8 mouse cellular contexts compared by ENCODE assay signal in genomic region chr6:122786275-122786674, GRCm38 (mm10). TPM values are rescaled to one million over a fixed set of nuclear protein-coding genes. Genes with fewer than 3 reads are reported as not detected.
A peak's percentile ranks its signal among the peaks of the same experiment; 100 is the strongest.
DNase-seq lines count a peak whose midpoint lies in the region; ATAC-seq and TF ChIP-seq lines count a peak whose summit lies in the region.

No protein-coding gene starts in this region.

- peak; percentile 71; the same call in 1 of the 2 replicates for TF ChIP-seq CTCF in brain, embryonic 14.5 days (IDR thresholded peaks at IDR 0.05; ENCODE audit: borderline replicate concordance, extremely low read depth, insufficient read depth, insufficient read length)

- ATAC-seq in forebrain, embryonic 15.5 days (replicated peaks): peak; percentile 64
- 0 out of 2 replicates have a peak, but pooled peaks have one; percentile 27 for ATAC-seq in liver, embryonic 11.5 days (replicated peaks; ENCODE audit: low FRiP score)

- H3K9ac ChIP-seq in forebrain, embryonic 15.5 days (replicated peaks): no peak overlapping the region
- H3K9ac ChIP-seq in liver, embryonic 11.5 days (ENCODE audit: low read depth, low read length): no peak overlapping the region

- H3K4me3 ChIP-seq in forebrain, embryonic 15.5 days: no peak overlapping the region
- H3K4me3 ChIP-seq in liver, embryonic 11.5 days (ENCODE audit: low read depth, low read length): no peak overlapping the region

- H3K27ac ChIP-seq in forebrain, embryonic 15.5 days (replicated peaks): no peak overlapping the region
- H3K27ac ChIP-seq in liver, embryonic 11.5 days (ENCODE audit: low read depth, low read length): no peak overlapping the region

- 17% methylated on average over 5 of the region's 5 CpGs for WGBS in forebrain, embryonic 15.5 days
- WGBS in liver, embryonic 11.5 days: 39% methylated on average over 5 of the region's 5 CpGs

- H3K36me3 ChIP-seq in forebrain, embryonic 15.5 days: no peaks in the 10 kb centered on the region
- H3K36me3 ChIP-seq in liver, embryonic 11.5 days (ENCODE audit: control insufficient read depth, insufficient read depth, low read length): no peaks in the 10 kb centered on the region

- DNase-seq in urinary bladder, postnatal 25 days (ENCODE audit: low spot score): peak; percentile 35
- DNase-seq in urinary bladder, adult 18-20 months (ENCODE audit: low spot score in 2 of 2): no peak
- peak; percentile 88 for DNase-seq in brain, embryonic 14.5 days (ENCODE audit: low read depth)
- peak; percentile 66 for DNase-seq in kidney, adult 9 months
- no peak for DNase-seq in liver, embryonic 11.5 days (ENCODE audit: low spot score)
- peak; percentile 40 for DNase-seq in neural tube, embryonic 10.5 days (ENCODE audit: extremely low spot score, low spot score)
- peak; percentile 67 for DNase-seq in thymus, postnatal 25 days

- TF ChIP-seq POLR2A in brain, embryonic 14.5 days (IDR thresholded peaks at IDR 0.05; ENCODE audit: borderline replicate concordance, extremely low read depth, insufficient read depth, insufficient read length, poor library complexity, severe bottlenecking): no peak

- no peaks in the 10 kb centered on the region for H3K9me3 ChIP-seq in forebrain, embryonic 15.5 days
- H3K9me3 ChIP-seq in liver, embryonic 11.5 days (ENCODE audit: control insufficient read depth, low read length): no peaks in the 10 kb centered on the region

- no peak overlapping the region for H3K4me2 ChIP-seq in forebrain, embryonic 15.5 days (replicated peaks)
- no peak overlapping the region for H3K4me2 ChIP-seq in liver, embryonic 11.5 days

- H3K4me1 ChIP-seq in forebrain, embryonic 15.5 days: no peaks in the 10 kb centered on the region
- 0 out of 2 replicates have a peak, but pooled peaks cover 4% of the 10 kb centered on the region for H3K4me1 ChIP-seq in liver, embryonic 11.5 days (replicated peaks; ENCODE audit: control insufficient read depth, insufficient read depth, low read length)

- H3K27me3 ChIP-seq in forebrain, embryonic 15.5 days: no peaks in the 10 kb centered on the region
- no peaks in the 10 kb centered on the region for H3K27me3 ChIP-seq in liver, embryonic 11.5 days (replicated peaks; ENCODE audit: control insufficient read depth, insufficient read depth, low read length)

RNA-seq across cellular contexts. Expression of gene Slc2a3, which starts 15.2 kb away (rescaled TPM):
- polyA plus RNA-seq in brain, embryonic 14.5 days (2012; rRNA removed): 25.9 and 36.3 TPM in 2 replicates
- polyA plus RNA-seq in forebrain, embryonic 15.5 days (2015; fragmentation: Nextera tagmentation; extraction: Ambion mirVana): 19.9 and 20.5 TPM in 2 replicates
- polyA plus RNA-seq in liver, embryonic 11.5 days (2014; fragmentation: Nextera tagmentation; extraction: Ambion mirVana): 59.4 and 66.8 TPM in 2 replicates

RNA-seq across cellular contexts. Expression of gene Foxj2, which starts 33.4 kb away (rescaled TPM):
- polyA plus RNA-seq in brain, embryonic 14.5 days (2012; rRNA removed): 5.9 and 12.5 TPM in 2 replicates
- 6.4 and 6.8 TPM in 2 replicates for polyA plus RNA-seq in forebrain, embryonic 15.5 days (2015; fragmentation: Nextera tagmentation; extraction: Ambion mirVana)
- polyA plus RNA-seq in liver, embryonic 11.5 days (2014; fragmentation: Nextera tagmentation; extraction: Ambion mirVana): 3.8 and 4.0 TPM in 2 replicates

Comparison
In these comparisons a context has a peak if more than half of its experiments do, and no peak if none do; other contexts are left out.
1. DNase-seq: peak in urinary bladder, postnatal 25 days (single experiment), brain, embryonic 14.5 days (single experiment), kidney, adult 9 months (single experiment), neural tube, embryonic 10.5 days (single experiment) and thymus, postnatal 25 days (single experiment); none in urinary bladder, adult 18-20 months (0 of 2) and liver, embryonic 11.5 days (single experiment).